Mouse (Mus musculus) NIH3T3 (cell line): ENCODE results near the gene Mettl21e.
"Not testable (repeated sequence)": the region's sequence is repeated elsewhere in the genome, so short reads cannot be mapped to it uniquely, and the experiment has no call there.

Source experiments
- DNase-seq: peaks from one replicate; pipeline ENCODE4 v3.0.0-alpha.2; 2012; ENCODE audit warnings: low read depth

The Mettl21e gene

GRCm38 (mm10) chr1:44218876-44219275 is at the start of gene Mettl21e:
TSS of gene Mettl21e (minus strand) at chr1:44218961.
- DNase-seq, result no peak

DNA sequence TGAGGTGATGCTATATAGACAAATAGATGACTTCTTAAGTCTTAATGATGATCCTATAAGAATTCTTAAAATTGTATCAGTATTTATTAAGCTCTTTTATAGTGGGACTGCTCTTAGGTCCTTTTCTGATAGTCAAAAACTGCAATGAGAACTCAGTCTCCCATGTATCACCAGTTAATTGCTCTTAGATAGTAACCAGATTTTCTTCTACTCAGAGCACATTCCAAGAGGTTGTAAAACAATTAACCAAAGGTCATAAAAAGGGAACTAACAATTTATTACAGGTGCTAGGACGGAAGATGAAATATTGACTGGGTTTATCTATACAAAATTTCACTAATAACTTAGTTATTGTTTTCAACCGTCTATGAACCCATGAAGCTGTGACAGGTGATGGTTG is 21.7 kb upstream of the Mettl21e start:
- DNase-seq, result not testable (repeated sequence)

DNA sequence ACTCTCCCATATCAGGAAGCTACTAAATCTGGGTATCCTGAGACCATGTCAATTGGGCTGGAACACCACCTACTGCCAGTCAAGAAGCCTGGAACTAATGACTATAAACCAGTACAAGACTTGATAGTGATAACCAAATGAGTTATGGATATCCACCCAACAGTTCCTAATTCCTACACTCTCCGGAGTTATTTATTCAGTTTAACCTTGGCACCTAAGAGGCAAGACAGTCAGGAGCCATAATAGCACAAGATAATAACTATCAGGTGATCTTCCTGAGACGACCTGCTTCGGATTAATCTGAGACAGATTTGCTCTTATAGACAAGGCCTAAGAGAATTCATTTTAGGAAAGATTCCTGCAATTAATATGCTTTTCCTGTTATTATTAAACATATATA is 21.2 kb upstream of the Mettl21e start:
- DNase-seq, result no peak

GRCm38 (mm10) chr1:44237305-44237704 is 18.5 kb upstream of the Mettl21e start:
- no peak for DNase-seq

DNA sequence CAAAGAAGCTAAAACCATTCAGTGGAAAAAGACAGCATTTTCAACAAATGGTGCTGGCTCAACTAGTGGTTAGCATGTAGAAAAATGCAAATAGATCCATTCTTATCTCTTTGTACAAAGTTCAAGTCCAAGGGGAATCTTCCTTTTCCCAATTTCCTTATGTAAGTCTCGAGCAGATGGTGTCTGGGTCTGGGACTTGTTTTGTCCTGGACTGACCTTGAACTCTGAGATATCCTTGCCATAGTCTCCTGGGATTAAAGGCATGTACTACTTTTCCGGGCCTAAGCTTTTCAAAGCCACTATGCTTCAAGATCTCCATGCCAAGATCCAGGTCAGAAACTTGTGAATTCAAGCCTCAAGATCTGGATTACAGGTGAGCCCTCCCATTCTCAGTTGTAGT is 16.6 kb upstream of the Mettl21e start:
- DNase-seq, result no peak

DNA sequence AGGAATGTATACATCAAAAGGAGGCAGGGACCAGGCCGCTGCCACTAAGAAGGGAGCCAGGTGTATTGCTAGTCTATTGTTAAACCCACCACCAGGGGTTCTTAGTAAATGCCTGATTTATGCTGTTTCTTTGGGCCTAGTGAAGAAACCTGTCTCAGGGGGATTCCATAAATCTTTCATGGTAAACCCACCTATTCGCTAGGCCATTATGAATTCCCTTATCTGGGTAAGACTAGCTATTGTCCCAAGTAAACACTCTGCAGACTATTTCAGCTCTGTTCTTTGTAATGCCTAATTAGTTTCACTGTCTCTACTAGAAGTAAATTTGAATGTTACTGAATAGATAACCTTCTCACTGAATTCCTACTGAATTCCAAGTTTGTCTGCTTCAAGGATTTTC is 15.8 kb upstream of the Mettl21e start:
- not testable (repeated sequence) for DNase-seq

GRCm38 (mm10) chr1:44229044-44229443 is 10.3 kb upstream of the Mettl21e start:
- peak; percentile 83 for DNase-seq

DNA sequence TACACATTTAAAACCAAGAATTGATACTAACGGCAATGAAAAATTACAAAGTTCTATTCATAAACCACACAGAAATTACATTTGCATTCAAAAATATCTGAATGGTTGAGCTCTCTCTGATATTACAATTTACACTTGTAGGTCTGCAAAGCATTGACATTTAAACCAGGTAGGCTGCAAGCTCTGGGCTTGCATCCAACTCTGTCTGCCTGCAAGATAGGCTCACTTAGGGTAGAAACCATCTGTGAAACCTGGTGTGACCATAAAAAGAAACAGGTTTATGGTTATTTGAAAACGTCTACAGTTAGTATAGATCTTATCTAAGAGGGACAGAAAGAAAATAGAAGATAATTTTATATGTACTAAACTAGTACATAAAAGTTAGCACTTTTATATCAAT is 1.6 kb downstream of the Mettl21e start:
- no peak for DNase-seq

DNA sequence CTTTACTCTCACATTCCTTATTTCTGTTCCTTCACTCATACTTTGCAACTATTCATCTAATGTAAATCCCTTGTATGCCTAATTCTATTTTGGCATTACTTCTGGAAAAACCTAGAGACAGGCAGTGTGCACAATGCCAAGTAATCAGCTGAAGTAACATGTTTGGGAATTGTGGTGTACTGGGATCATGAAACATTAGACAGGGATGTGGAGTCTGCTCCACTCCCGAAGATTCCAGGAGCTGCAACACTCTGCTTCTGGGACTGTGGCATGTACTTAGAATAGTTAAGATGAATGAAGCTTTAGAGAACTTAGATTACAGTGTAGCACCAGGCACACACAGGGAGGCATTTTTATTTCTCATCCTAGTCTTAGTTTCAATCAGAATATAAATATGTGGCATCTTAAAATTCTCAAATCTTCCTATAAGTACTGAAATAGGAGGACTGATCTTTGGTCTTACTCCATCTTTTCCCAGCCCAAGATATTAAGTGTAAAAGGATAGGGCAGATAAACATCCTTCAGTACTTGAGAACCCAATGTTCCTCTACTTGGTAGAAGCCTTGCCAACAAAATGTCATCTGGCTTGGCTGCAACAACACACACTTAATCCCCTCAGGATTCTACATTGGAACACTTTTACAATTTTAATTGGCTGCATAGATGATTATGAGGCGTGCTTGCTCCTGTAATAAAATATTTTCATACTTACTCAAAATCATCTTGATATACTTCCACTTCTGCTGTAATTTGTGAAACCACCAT is 2.2 kb downstream of the Mettl21e start:
- DNase-seq, result no peak

- DNase-seq, result no peak
Measured at GRCm38 (mm10) chr1:44214443-44214842, 4.3 kb downstream of the Mettl21e start.

DNA sequence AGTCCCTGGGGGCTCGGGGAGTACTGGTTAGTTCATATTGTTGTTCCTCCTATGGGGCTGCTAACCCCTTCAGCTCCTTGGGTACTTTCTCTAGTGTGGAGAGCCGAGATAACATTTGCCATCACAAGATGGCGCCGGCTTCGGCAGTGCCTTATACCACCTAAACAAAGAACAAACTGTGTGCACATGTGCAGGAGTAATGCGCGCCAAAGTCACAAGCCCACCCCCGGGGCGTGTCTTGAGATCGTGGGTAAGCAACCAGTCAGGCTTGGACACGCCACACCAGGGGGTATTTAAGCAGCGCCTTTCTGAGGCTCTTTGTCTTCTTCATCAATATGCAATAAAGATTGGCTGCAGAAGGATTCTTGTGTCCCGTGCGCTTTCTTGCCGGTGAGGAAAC is 15.9 kb downstream of the Mettl21e start:
- DNase-seq, result no peak

DNA sequence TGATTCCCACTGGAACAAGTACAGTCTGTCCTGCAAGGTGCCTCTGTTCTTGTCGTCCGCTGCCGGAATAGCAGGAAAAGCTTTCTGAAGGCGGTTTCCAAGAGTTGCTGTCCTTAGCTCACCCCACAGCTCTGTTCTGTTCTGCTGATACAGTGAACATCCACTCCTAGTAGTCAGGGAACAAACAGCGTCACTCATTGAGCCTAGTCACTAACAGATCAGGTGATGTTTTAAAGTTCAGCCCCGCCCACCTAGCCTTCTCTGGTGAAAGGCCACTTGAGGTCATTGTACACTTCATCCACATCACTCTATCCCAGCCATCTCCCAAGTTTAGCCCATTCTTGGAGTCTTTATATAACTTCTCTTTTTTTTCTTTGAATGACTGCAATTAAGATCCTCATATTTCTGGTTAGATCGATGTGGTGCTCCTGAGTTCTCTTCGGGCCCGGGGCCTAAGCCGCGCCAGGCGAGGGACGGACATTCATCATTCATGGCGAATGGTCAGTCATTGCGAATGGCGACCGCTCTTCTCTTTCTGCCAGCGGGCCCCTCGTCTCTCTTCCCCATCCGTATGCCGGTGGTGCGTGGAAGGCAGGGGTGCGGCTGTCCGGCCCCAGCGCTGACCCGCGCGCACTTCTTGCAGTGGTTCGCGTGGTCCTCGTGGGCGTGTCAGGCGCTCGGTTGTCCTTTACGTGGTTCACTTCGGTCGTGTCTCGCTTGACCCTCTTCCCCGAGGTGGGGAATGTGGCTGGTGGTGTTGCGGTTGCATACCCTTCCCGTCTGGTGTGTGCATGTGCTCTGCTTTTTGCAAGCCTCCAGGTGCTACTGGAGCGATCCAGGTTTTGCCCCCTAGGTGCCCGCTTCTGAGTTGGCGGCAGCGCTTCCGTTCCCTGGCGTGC is 20.2 kb downstream of the Mettl21e start:
- no peak for DNase-seq

- peak; percentile 86 for DNase-seq
Measured at GRCm38 (mm10) chr1:44186396-44186795, 32.4 kb downstream of the Mettl21e start.

DNA sequence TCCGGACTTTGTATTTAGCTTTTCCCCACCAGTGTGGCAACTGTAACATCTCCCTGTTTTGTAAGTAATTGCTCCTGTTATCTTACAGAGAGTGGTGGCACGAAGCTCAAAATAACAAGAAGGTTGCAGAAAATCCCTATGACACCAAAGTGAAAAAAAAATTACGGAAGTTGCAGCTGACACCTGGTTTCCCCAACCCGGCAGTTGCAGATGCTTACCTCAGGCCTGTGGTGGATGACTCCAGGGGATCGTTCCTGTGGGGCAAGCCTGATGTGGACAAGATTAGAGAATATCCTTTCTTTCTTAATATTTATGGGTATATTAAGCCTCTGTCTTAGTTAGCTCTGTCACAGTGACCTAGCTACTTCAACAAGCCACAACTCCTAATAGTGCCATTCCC is 40.7 kb downstream of the Mettl21e start:
- no peak for DNase-seq

DNA sequence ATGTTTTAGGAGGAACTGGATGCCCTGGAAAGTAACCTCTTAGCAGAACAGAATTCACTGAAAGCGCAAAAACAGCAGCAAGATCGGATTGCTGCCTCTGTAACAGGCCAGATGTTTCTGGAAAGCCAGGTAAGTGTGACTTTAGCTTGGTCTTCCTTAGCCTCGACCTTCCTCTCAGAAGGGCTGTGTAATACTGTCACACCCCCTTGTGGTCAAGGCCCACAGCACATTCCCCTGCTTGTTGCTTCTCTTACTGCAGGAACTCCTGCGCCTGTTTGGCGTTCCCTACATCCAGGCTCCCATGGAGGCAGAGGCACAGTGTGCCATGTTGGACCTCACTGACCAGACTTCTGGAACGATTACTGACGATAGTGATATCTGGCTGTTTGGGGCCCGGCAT is 44.9 kb downstream of the Mettl21e start:
- DNase-seq, result no peak

- DNase-seq, result no peak
Measured at GRCm38 (mm10) chr1:44172656-44173055, 46.1 kb downstream of the Mettl21e start.

DNA sequence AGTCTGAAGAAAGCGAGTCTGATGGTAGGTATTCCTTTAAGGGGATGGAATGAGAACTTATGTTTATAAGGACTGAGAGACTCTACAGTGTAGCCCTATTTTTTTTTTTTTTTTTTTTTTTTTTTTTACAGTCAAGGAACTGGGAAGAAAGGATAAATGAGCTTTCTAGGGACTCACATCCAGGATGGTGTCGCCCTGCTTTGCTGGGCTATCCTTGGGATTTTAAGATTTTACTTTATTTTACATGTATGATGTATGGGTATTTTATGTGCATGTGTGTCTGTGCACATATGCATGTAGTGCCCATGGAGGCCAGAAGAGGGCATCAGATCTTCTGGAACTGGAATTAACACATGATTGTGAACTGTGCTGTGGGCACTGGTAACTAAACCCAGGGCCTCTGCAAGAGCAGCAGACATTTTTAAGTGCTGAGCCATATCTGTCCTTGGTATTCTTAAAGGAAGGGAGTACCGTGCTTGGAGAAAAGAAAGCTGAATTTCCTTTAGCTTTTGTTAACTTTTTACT is 50.8 kb downstream of the Mettl21e start:
- DNase-seq, result peak; percentile 24

DNA sequence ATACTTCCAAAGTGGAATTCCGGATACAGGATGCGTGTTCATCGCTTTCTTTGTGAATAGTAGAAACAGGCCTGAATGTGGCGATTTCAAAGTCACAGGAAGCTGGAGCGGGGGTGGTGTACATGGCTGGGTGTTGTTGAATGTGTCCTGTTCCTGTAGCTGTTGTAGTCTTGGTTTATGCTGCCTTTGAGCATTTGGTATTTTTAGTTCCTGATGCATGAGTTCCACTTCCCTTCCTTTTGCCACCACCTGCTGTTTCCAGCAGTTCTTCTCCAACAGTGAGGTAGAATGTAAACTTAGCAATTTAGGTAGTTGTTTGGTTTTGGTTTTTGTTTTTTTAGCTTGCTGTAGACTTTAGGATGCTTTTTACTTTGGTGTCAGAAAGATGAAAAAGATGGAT is 56.4 kb downstream of the Mettl21e start:
- DNase-seq, result no peak

DNA sequence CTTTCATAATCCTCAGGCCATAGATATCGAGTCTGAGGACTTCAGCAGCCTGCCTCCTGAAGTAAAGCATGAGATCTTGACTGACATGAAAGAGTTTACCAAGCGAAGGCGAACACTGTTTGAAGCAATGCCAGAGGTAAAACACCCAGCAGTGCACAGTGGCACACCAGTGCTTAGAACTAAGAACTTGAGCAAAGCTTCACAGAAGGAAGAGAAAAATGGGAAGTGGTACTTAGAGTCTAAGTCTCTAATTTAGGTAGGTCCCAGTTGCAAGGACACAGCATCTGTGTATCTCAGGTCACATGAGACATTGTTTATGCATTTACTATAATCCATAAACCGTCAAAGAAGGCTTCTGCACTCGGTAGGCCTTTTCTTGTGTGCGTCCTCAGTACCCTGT is 56.9 kb downstream of the Mettl21e start:
- DNase-seq, result no peak

GRCm38 (mm10) chr1:44158317-44158716 is 60.4 kb downstream of the Mettl21e start:
- DNase-seq, result no peak

DNA sequence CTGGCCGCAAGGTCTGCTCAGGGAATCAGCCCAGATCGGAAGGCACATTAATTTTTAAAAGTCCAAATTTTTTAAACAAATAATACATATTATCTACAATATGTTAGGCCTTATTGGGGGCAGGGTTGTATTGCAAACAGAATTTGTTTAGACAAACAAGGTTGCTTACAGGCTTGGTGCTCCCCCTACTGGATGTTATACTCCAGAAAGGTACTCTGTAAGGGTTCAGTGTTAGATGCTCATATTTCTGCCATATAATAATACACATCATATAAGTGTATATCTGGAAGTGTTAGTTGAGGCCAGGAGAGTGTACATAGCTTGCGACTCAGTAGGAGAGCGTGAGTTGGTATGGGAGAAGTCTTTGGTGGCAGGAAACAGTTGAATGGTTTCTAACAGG is 63.5 kb downstream of the Mettl21e start:
- peak; percentile 55 for DNase-seq
